Mouse (Mus musculus): Measurements from ENCODE around the gene Vmn1r222.
"Not testable (repeated sequence)": the region's sequence is repeated elsewhere in the genome, so short reads cannot be mapped to it uniquely, and the experiment has no call there.

Gene Vmn1r222

GRCm38 (mm10) chr13:23235847-23236246 is at the start of gene Vmn1r222:
Gene Vmn1r222 (minus strand): TSS chr13:23235947.
- not testable (repeated sequence) for DNase-seq (ENCODE audit: low spot score in 2 of 2)

GRCm38 (mm10) chr13:23285191-23285920 is 49.6 kb upstream of the Vmn1r222 start:
- DNase-seq (ENCODE audit: low spot score in 2 of 2): no peak

GRCm38 (mm10) chr13:23279992-23280391 is 44.2 kb upstream of the Vmn1r222 start:
- DNase-seq (ENCODE audit: low spot score in 2 of 2): no peak

GRCm38 (mm10) chr13:23279576-23279975 is 43.8 kb upstream of the Vmn1r222 start:
- no peak for DNase-seq (ENCODE audit: low spot score in 2 of 2)

- no peak for DNase-seq (ENCODE audit: low spot score in 2 of 2)
These were observed 34.8 kb upstream of the Vmn1r222 start for GRCm38 (mm10) chr13:23270321-23271101.

- no peak for DNase-seq (ENCODE audit: low spot score in 2 of 2)
These were observed 33.9 kb upstream of the Vmn1r222 start for GRCm38 (mm10) chr13:23269681-23270080.

- DNase-seq (ENCODE audit: low spot score in 2 of 2): not testable (repeated sequence)
These were observed 33.4 kb upstream of the Vmn1r222 start for GRCm38 (mm10) chr13:23269127-23269526.

- not testable (repeated sequence) for DNase-seq (ENCODE audit: low spot score in 2 of 2)
These were observed 32.9 kb upstream of the Vmn1r222 start for GRCm38 (mm10) chr13:23268606-23269005.

- no peak for DNase-seq (ENCODE audit: low spot score in 2 of 2)
These were observed 22.9 kb upstream of the Vmn1r222 start for GRCm38 (mm10) chr13:23258546-23259048.

GRCm38 (mm10) chr13:23246834-23247233 is 11.1 kb upstream of the Vmn1r222 start, which contains the start of gene Vmn1r223:
Gene Vmn1r223 (plus strand): TSS chr13:23247134.
- DNase-seq (ENCODE audit: low spot score in 2 of 2): not testable (repeated sequence)

- not testable (repeated sequence) for DNase-seq (ENCODE audit: low spot score in 2 of 2)
These were observed 21.9 kb downstream of the Vmn1r222 start, which contains the start of gene Vmn1r221 for GRCm38 (mm10) chr13:23213827-23214226. Gene Vmn1r221 (plus strand): TSS chr13:23214127.

GRCm38 (mm10) chr13:23203885-23204284 is 31.9 kb downstream of the Vmn1r222 start:
- not testable (repeated sequence) for DNase-seq (ENCODE audit: low spot score in 2 of 2)

GRCm38 (mm10) chr13:23187875-23188274 is 47.9 kb downstream of the Vmn1r222 start, which contains the start of gene Vmn1r220:
Gene Vmn1r220 (minus strand): TSS chr13:23187975.
- no peak for DNase-seq (ENCODE audit: low spot score in 2 of 2)
